Mouse (Mus musculus): ENCODE results near the gene Pecr. TPM values are rescaled to one million over a fixed set of nuclear protein-coding genes. Genes with fewer than 3 reads are reported as not detected.

Pecr gene
- polyA plus RNA-seq, 1 experiment from 2014 or later, result 12.6 TPM

- Histone ChIP-seq H3K4me2 (peak overlapping the region; percentile 97), H3K4me1 (peaks cover 11% of the 10 kb centered on the region; the same call in 1 of the 2 replicates), H3K36me3 (ENCODE audit: poor library complexity, severe bottlenecking) (no peaks in the 10 kb centered on the region), H3K27me3 (peaks cover 8% of the 10 kb centered on the region), H3K9me3 (replicated peaks) (no peaks in the 10 kb centered on the region), H3K9ac (peak overlapping the region; percentile 82; the same call in 1 of the 2 replicates), H3K27ac (no peak overlapping the region), H3K4me3 (peak overlapping the region; percentile 76)
- 20% methylated on average over 17 of the region's 17 CpGs for WGBS
- no peak for ATAC-seq
Observed at GRCm38 (mm10) chr1:72210803-72211679, 73.1 kb downstream of the Pecr start.

Other genes with a start within 250 kb of the Pecr start
- gene Mreg, start 72.0 kb downstream of the Pecr start, polyA plus RNA-seq (2015; fragmentation: Nextera tagmentation; extraction: Ambion mirVana), result 1.3 and 1.5 TPM in 2 replicates
- gene Tmem169, start 55 bp upstream of the Pecr start, polyA plus RNA-seq (2015; fragmentation: Nextera tagmentation; extraction: Ambion mirVana), result 25.8 and 28.1 TPM in 2 replicates
- gene Xrcc5, start 23.1 kb upstream of the Pecr start, polyA plus RNA-seq (2015; fragmentation: Nextera tagmentation; extraction: Ambion mirVana), result 38.5 and 40.0 TPM in 2 replicates